Mouse (Mus musculus) kidney, embryonic 14.5 days (tissue): Measurements from ENCODE around the gene Gpn3. TPM values are rescaled to one million over a fixed set of nuclear protein-coding genes. Genes with fewer than 3 reads are reported as not detected.

Experiments
- ATAC-seq: fragments of 200-750 bp; cut with Nextera tagmentation; 2 replicates; pipeline ENCODE4 v1.8.0; 2017; ENCODE audit warnings: moderate number of reproducible peaks, mild to moderate bottlenecking, moderate TSS enrichment, moderate library complexity; ENCODE audit not compliant: low FRiP score, low TSS enrichment
- H3K27ac ChIP-seq: fragments of 300-500 bp; sonication (generic); 2 replicates; pipeline ENCODE4 v1.5.1; 2014; ENCODE audit warnings: low read depth, mild to moderate bottlenecking, low read length, moderate library complexity, mixed read lengths
- H3K27me3 ChIP-seq: fragments of 300-500 bp; sonication (generic); 2 replicates; pipeline ENCODE4 v1.6.1; 2014; ENCODE audit warnings: mild to moderate bottlenecking, low read length; ENCODE audit not compliant: control insufficient read depth, insufficient read depth
- H3K36me3 ChIP-seq: fragments of 300-500 bp; sonication (generic); 2 replicates; pipeline ENCODE4 v1.6.1; 2014; ENCODE audit warnings: low read length, mixed read lengths; ENCODE audit not compliant: control insufficient read depth, insufficient read depth
- H3K4me1 ChIP-seq: fragments of 300-500 bp; sonication (generic); 2 replicates; pipeline ENCODE4 v1.6.1; 2014; ENCODE audit warnings: low read length, mixed read lengths; ENCODE audit not compliant: control insufficient read depth, insufficient read depth
- H3K4me2 ChIP-seq: fragments of 300-500 bp; sonication (generic); replicated peaks from 2 replicates; pipeline ENCODE4 v1.6.1; 2014; ENCODE audit warnings: low read depth, mild to moderate bottlenecking, low read length
- H3K4me3 ChIP-seq: fragments of 300-500 bp; sonication (generic); 2 replicates; pipeline ENCODE4 v1.5.1; 2014; ENCODE audit warnings: mild to moderate bottlenecking, low read length
- H3K9ac ChIP-seq: fragments of 300-500 bp; sonication (generic); 2 replicates; pipeline ENCODE4 v1.6.1; 2014; ENCODE audit warnings: low read depth, mild to moderate bottlenecking, low read length, moderate library complexity
- H3K9me3 ChIP-seq: fragments of 300-500 bp; sonication (generic); 2 replicates; pipeline ENCODE4 v1.6.1; 2016; ENCODE audit warnings: low read length; ENCODE audit not compliant: control insufficient read depth
- WGBS: fragments of 180-500 bp; shearing (Covaris S2); extraction: QIAGEN DNeasy Blood & Tissue Kit; methylation state at CpG from one replicate; pipeline ENCODE4 v1.1.7; 2014; 5-methylcytosine and 5-hydroxymethylcytosine counted together
- polyA plus RNA-seq: library from polyadenylated mRNA; unstranded; fragments of >200 nt; fragmentation: Nextera tagmentation; extraction: Ambion mirVana; gene quantifications from 2 replicates; pipeline ENCODE4 v1.2.1, GENCODE M21; 2014

The Gpn3 gene
- polyA plus RNA-seq = 77.6 and 82.6 TPM in 2 replicates

- Histone ChIP-seq H3K9me3 (no peaks in the 10 kb centered on the region), H3K4me2 (peak within 1 kb of the TSS; percentile 53), H3K27ac (peak within 1 kb of the TSS; percentile 94), H3K9ac (peak within 1 kb of the TSS; percentile 84), H3K4me3 (peak within 1 kb of the TSS; percentile 83), H3K36me3 (peaks cover 33% of the 10 kb centered on the region), H3K4me1 (peaks cover 8% of the 10 kb centered on the region), H3K27me3 (no peaks in the 10 kb centered on the region)
- ATAC-seq = peak; percentile 86
- WGBS = 1% methylated on average over 37 of the region's 46 CpGs
Measured at GRCm38 (mm10) chr5:122371591-122372191, at the start of gene Gpn3. Gpn3 (plus strand) TSS chr5:122371876.

DNA sequence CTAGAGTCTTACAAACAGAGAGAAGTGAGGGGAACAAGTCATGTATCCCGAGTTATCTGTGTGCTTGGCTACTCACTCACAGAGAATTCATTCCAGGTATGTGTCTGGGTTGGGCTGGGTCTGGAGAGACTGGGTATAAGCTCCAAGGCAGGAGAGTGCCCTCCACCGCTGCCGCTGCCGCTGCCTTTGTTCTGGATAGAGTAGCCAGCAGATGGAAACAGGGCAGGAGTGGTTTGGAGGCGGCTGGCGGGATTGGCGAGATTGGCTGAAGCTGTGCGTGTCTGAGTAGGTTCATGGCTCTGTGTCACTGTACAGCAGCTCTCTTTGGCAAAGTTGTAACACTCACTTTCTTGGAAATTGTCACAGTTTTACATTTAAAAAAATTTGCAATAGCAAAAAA is 48.2 kb upstream of the Gpn3 start:
- no peak for ATAC-seq
- WGBS = 86% methylated on average over 8 of the region's 8 CpGs
- no peak overlapping the region for H3K4me3 ChIP-seq
- H3K9ac ChIP-seq = no peak overlapping the region
- H3K4me2 ChIP-seq = no peak overlapping the region
- H3K27ac ChIP-seq = no peak overlapping the region
- no peaks in the 10 kb centered on the region for H3K9me3 ChIP-seq
- H3K4me1 ChIP-seq = no peaks in the 10 kb centered on the region
- H3K27me3 ChIP-seq = no peaks in the 10 kb centered on the region
- peaks cover 47% of the 10 kb centered on the region for H3K36me3 ChIP-seq

DNA sequence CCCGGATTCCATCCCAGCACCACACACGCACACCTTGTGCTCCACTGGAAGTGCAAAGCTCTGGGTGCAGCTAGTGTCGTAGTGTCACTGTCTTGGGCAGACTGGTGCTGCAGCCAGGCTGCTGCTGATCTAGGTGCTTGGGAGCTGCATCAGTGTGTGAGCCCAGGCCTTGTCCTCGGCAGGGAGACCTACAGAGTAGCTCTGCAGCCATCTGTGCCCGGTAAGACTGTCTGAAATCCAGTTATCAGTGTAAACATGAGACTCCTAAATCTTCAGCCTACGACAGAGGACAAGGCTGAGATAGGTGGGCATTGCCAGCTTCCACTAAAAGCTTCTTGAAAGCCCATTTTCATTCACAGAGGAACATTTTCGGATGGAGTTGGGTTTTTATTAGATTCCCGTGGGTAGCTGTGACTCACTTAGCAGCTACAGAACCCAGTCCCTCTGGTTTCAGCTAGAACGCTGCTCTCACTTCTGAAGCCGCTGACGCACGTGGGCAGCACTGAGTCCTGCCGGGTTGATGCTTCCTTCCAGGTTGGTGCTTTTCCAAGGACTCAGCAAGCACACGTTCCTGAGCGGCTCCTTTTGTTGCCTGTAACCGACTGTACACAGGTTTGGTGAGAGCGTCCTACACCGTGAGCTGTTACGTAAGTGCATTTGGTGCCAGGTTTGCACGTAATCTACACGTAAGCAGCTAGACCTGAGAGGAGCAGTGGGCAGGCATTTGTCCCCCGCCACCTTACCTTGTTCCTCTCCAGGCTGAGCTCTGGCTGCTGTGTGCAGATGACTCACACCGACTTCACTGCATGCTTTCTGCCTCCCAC is 46.9 kb upstream of the Gpn3 start:
- no peak overlapping the region for H3K27ac ChIP-seq
- no peak overlapping the region for H3K9ac ChIP-seq
- peaks cover 47% of the 10 kb centered on the region for H3K36me3 ChIP-seq
- H3K4me3 ChIP-seq = no peak overlapping the region
- H3K27me3 ChIP-seq = no peaks in the 10 kb centered on the region
- H3K4me2 ChIP-seq = no peak overlapping the region
- WGBS = 89% methylated on average over 23 of the region's 23 CpGs
- no peaks in the 10 kb centered on the region for H3K4me1 ChIP-seq
- H3K9me3 ChIP-seq = no peaks in the 10 kb centered on the region
- ATAC-seq = no peak

DNA sequence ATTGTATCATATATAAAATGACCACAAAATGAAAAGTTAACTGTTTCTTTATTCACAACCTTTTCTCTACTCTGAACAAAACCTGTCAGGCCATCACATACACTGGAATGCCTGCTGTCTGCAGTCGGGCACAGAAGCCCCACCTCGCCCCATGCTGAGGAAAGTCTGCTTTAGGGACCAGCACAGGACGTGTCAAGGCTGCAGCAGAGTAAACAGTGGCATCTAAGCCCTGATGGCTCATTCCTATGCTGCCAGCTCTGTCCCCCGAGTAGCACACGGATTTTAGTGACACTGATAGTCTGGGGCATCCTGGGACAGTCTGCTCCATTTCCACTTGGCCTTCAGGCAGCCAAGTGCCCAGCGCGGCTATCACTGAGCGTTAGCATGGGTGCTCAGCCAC is 46.2 kb upstream of the Gpn3 start:
- Histone ChIP-seq H3K36me3 (peaks cover 44% of the 10 kb centered on the region), H3K27ac (no peak overlapping the region), H3K9ac (no peak overlapping the region), H3K27me3 (no peaks in the 10 kb centered on the region), H3K4me1 (no peaks in the 10 kb centered on the region), H3K4me2 (no peak overlapping the region), H3K4me3 (no peak overlapping the region), H3K9me3 (no peaks in the 10 kb centered on the region)
- ATAC-seq = no peak
- WGBS = 92% methylated on average over 8 of the region's 8 CpGs

- 79% methylated on average over 3 of the region's 3 CpGs for WGBS
- ATAC-seq = no peak
- H3K4me1 ChIP-seq = no peaks in the 10 kb centered on the region
- no peak overlapping the region for H3K4me3 ChIP-seq
- no peak overlapping the region for H3K9ac ChIP-seq
- H3K36me3 ChIP-seq = peaks cover 29% of the 10 kb centered on the region; the same call in 1 of the 2 replicates
- no peaks in the 10 kb centered on the region for H3K27me3 ChIP-seq
- no peaks in the 10 kb centered on the region for H3K9me3 ChIP-seq
- H3K27ac ChIP-seq = no peak overlapping the region
- H3K4me2 ChIP-seq = no peak overlapping the region
Measured at GRCm38 (mm10) chr5:122327283-122327682, 44.4 kb upstream of the Gpn3 start.

- no peaks in the 10 kb centered on the region for H3K4me1 ChIP-seq
- H3K36me3 ChIP-seq = peaks cover 11% of the 10 kb centered on the region; the same call in 1 of the 2 replicates
- no peak overlapping the region for H3K4me3 ChIP-seq
- 79% methylated on average over 4 of the region's 4 CpGs for WGBS
- no peaks in the 10 kb centered on the region for H3K9me3 ChIP-seq
- no peak for ATAC-seq
- H3K9ac ChIP-seq = no peak overlapping the region
- H3K27ac ChIP-seq = no peak overlapping the region
- H3K27me3 ChIP-seq = no peaks in the 10 kb centered on the region
- no peak overlapping the region for H3K4me2 ChIP-seq
Measured at GRCm38 (mm10) chr5:122330269-122330668, 41.4 kb upstream of the Gpn3 start.

DNA sequence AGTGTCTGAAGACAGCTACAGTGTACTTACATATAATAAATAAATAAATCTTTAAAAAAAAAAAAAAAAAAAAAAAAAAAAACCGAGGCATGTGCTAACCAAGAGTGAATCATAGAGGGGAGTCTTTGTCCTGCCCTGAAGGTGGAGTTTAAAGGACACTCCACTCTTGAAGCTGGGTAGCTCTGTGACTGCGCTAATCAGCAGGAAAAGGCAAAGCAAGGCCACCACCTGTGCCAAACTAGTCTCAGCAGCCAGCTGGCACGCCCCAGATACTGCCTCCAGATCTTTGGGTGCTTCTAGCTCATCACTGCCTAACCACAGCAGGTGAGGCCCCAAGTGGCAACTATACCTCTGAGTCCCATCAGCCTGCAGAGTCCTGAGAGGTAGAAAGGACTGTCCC is 37.0 kb upstream of the Gpn3 start:
- ATAC-seq = no peak
- 91% methylated on average over 2 of the region's 3 CpGs for WGBS
- Histone ChIP-seq H3K27me3 (no peaks in the 10 kb centered on the region), H3K9ac (no peak overlapping the region), H3K36me3 (no peaks in the 10 kb centered on the region), H3K27ac (no peak overlapping the region), H3K9me3 (no peaks in the 10 kb centered on the region), H3K4me2 (no peak overlapping the region), H3K4me1 (no peaks in the 10 kb centered on the region), H3K4me3 (no peak overlapping the region)

- H3K9ac ChIP-seq = no peak overlapping the region
- no peak overlapping the region for H3K27ac ChIP-seq
- H3K4me3 ChIP-seq = no peak overlapping the region
- no peaks in the 10 kb centered on the region for H3K4me1 ChIP-seq
- no peak for ATAC-seq
- H3K4me2 ChIP-seq = no peak overlapping the region
- H3K27me3 ChIP-seq = no peaks in the 10 kb centered on the region
- WGBS = 92% methylated on average over 7 of the region's 7 CpGs
- H3K36me3 ChIP-seq = no peaks in the 10 kb centered on the region
- H3K9me3 ChIP-seq = no peaks in the 10 kb centered on the region
Measured at GRCm38 (mm10) chr5:122336554-122337294, 35.0 kb upstream of the Gpn3 start.

- Histone ChIP-seq H3K36me3 (no peaks in the 10 kb centered on the region), H3K4me2 (no peak overlapping the region), H3K27ac (no peak overlapping the region), H3K27me3 (no peaks in the 10 kb centered on the region), H3K4me3 (no peak overlapping the region), H3K4me1 (no peaks in the 10 kb centered on the region), H3K9ac (no peak overlapping the region), H3K9me3 (no peaks in the 10 kb centered on the region)
- ATAC-seq = no peak
- 83% methylated on average over 1 of the region's 1 CpGs for WGBS
Measured at GRCm38 (mm10) chr5:122342874-122343273, 28.8 kb upstream of the Gpn3 start.
